In the genomic region with DNA sequence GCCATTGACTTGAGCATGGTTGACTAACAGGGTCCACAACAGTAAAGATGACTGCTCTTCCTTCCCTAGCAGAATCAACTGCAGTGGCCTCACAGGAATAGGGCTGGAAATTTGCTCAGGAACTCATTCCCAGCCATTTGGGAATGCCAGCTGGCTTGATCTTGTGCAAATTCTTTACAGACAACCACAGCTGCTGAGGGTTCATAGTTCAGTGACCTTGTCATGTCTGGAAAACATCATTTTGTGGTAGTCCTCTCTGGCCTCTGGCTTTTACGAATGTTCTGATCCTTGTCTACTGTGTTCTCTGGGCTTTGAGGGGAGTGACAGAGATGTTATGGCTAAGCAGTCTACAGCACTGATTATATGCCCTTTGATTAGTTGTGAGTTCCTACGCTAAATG, we compare ENCODE assay signal across 27 mouse cellular contexts.
A peak's percentile ranks its signal among the peaks of the same experiment; 100 is the strongest.
DNase-seq lines count a peak whose midpoint lies in the region; ATAC-seq and TF ChIP-seq lines count a peak whose summit lies in the region.
"Had no signal": no experiment of that assay in that cellular context is flagged by ENCODE, and none has a peak within 500 bp of the region (broad histone marks: within the 10 kb centered on the region; RNA-seq: fewer than 3 reads in every experiment).

No protein-coding gene starts in this region.

- intact Hi-C loops in heart, postnatal 10 days (cut with DNase I): no loop called here

- WGBS in heart, embryonic 12.5 days: 52% methylated on average over 2 of the region's 2 CpGs
- WGBS in liver, adult 2 months: 62% methylated on average over 2 of the region's 2 CpGs
- 56% methylated on average over 2 of the region's 2 CpGs for whole genome bisulfite sequencing in liver, embryonic 11.5 days
- 79% methylated on average over 2 of the region's 2 CpGs for WGBS in midbrain, embryonic 10.5 days

- H3K4me1 ChIP-seq in heart, embryonic 12.5 days (replicated peaks): no peaks in the 10 kb centered on the region
- no peaks in the 10 kb centered on the region; the same call in 1 of the 2 replicates for H3K4me1 ChIP-seq in liver, adult 2 months (ENCODE audit: control insufficient read depth, insufficient read depth, low read length)
- H3K4me1 ChIP-seq in liver, embryonic 11.5 days (replicated peaks; ENCODE audit: control insufficient read depth, insufficient read depth, low read length): no peaks in the 10 kb centered on the region
- no peaks in the 10 kb centered on the region for H3K4me1 ChIP-seq in midbrain, embryonic 10.5 days
- H3K4me1 ChIP-seq: embryonic facial prominence, embryonic 15.5 days; heart, embryonic 15.5 days; liver, embryonic 12.5 days had no signal

- H3K9ac ChIP-seq in heart, embryonic 12.5 days: no peak overlapping the region
- H3K9ac ChIP-seq in liver, adult 2 months (ENCODE audit: low read depth, low read length): no peak overlapping the region
- no peak overlapping the region for H3K9ac ChIP-seq in liver, embryonic 11.5 days (ENCODE audit: low read depth, low read length)
- H3K9ac ChIP-seq: embryonic facial prominence, embryonic 15.5 days; heart, embryonic 15.5 days; liver, embryonic 12.5 days had no signal

- H3K4me3 ChIP-seq in heart, embryonic 12.5 days: no peak overlapping the region
- H3K4me3 ChIP-seq in liver, adult 2 months (ENCODE audit: insufficient read depth, low read depth, low read length): no peak overlapping the region
- no peak overlapping the region for H3K4me3 ChIP-seq in liver, embryonic 11.5 days (ENCODE audit: low read depth, low read length)
- no peak overlapping the region for H3K4me3 ChIP-seq in midbrain, embryonic 10.5 days
- H3K4me3 ChIP-seq: embryonic facial prominence, embryonic 15.5 days; heart, embryonic 15.5 days; layer of hippocampus, adult 2 months; liver, embryonic 12.5 days; myocyte had no signal

- no peaks in the 10 kb centered on the region for H3K36me3 ChIP-seq in heart, embryonic 12.5 days
- H3K36me3 ChIP-seq in liver, adult 2 months (ENCODE audit: control insufficient read depth, insufficient read depth, low read length): no peaks in the 10 kb centered on the region
- no peaks in the 10 kb centered on the region for H3K36me3 ChIP-seq in liver, embryonic 11.5 days (ENCODE audit: control insufficient read depth, insufficient read depth, low read length)
- H3K36me3 ChIP-seq in midbrain, embryonic 10.5 days: no peaks in the 10 kb centered on the region
- H3K36me3 ChIP-seq: embryonic facial prominence, embryonic 15.5 days; G1E; heart, embryonic 15.5 days; liver, embryonic 12.5 days had no signal

- DNase-seq in heart, postnatal 10 days: peak; percentile 0 to 4
- peak; percentile 52 for DNase-seq in liver, adult 2 months (ENCODE audit: extremely low read depth, low read depth, low spot score)
- no peak for DNase-seq in liver, embryonic 11.5 days (ENCODE audit: low spot score)
- peak; percentile 40 for DNase-seq in embryo, embryonic 10.5 days (ENCODE audit: low spot score)
- peak; percentile 5 to 25 for DNase-seq in kidney, postnatal 36 days
- no peak for DNase-seq in midbrain, embryonic 10.5 days (ENCODE audit: low spot score)
- no peak for DNase-seq in T-cell, adult 2 months (ENCODE audit: low spot score)
- DNase-seq: adrenal gland, adult 8-10 months; B cell, adult 2 months; cerebellum, adult 11-12 months; cerebellum, postnatal 10 days; gastrocnemius, postnatal 14 days; heart, postnatal 4 days; lung, adult 18-20 months; right cerebral cortex, postnatal 25 days had no signal

- ATAC-seq in heart, embryonic 12.5 days (ENCODE audit: insufficient number of reproducible peaks, low FRiP score): no peak
- ATAC-seq in liver, embryonic 11.5 days (replicated peaks; ENCODE audit: low FRiP score): no peak
- ATAC-seq: activated CD4-positive, CD25-positive, alpha-beta regulatory T cell, adult 4 months; forebrain, embryonic 14.5 days; intestine, postnatal 0 days; liver, embryonic 12.5 days; midbrain, embryonic 16.5 days had no signal

- H3K27ac ChIP-seq in heart, embryonic 12.5 days (ENCODE audit: poor library complexity, severe bottlenecking): no peak overlapping the region
- no peak overlapping the region for H3K27ac ChIP-seq in liver, adult 2 months (replicated peaks; ENCODE audit: insufficient read depth, low read depth, low read length)
- H3K27ac ChIP-seq in liver, embryonic 11.5 days (ENCODE audit: low read depth, low read length): no peak overlapping the region
- H3K27ac ChIP-seq in midbrain, embryonic 10.5 days (replicated peaks): no peak overlapping the region
- H3K27ac ChIP-seq: embryonic facial prominence, embryonic 15.5 days; heart, embryonic 15.5 days; layer of hippocampus, adult 2 months; liver, embryonic 12.5 days had no signal

- no peaks in the 10 kb centered on the region for H3K9me3 ChIP-seq in heart, embryonic 12.5 days (replicated peaks)
- H3K9me3 ChIP-seq in liver, embryonic 11.5 days (ENCODE audit: control insufficient read depth, low read length): no peaks in the 10 kb centered on the region
- H3K9me3 ChIP-seq in midbrain, embryonic 10.5 days (replicated peaks): no peaks in the 10 kb centered on the region
- H3K9me3 ChIP-seq: embryonic facial prominence, embryonic 15.5 days; G1E; heart, embryonic 15.5 days; liver, embryonic 12.5 days had no signal

- H3K79me2 ChIP-seq in liver, adult 2 months (ENCODE audit: control insufficient read depth, insufficient read depth, low read length): no peaks in the 10 kb centered on the region

- TF ChIP-seq CTCF in liver, adult 2 months (IDR thresholded peaks at IDR 0.05; ENCODE audit: low read depth, low read length): no peak

- H3K27me3 ChIP-seq in heart, embryonic 12.5 days (replicated peaks): no peaks in the 10 kb centered on the region
- H3K27me3 ChIP-seq in liver, adult 2 months (ENCODE audit: control insufficient read depth, insufficient read depth, low read length): no peaks in the 10 kb centered on the region
- no peaks in the 10 kb centered on the region for H3K27me3 ChIP-seq in liver, embryonic 11.5 days (replicated peaks; ENCODE audit: control insufficient read depth, insufficient read depth, low read length)
- no peaks in the 10 kb centered on the region for H3K27me3 ChIP-seq in midbrain, embryonic 10.5 days (ENCODE audit: low read depth, poor library complexity, severe bottlenecking)
- H3K27me3 ChIP-seq: CH12.LX; embryonic facial prominence, embryonic 15.5 days; heart, embryonic 15.5 days; liver, embryonic 12.5 days had no signal

- H3K4me2 ChIP-seq in heart, embryonic 12.5 days: no peak overlapping the region
- no peak overlapping the region for H3K4me2 ChIP-seq in liver, embryonic 11.5 days
- H3K4me2 ChIP-seq: embryonic facial prominence, embryonic 15.5 days; heart, embryonic 15.5 days; liver, embryonic 12.5 days had no signal

- no peak for TF ChIP-seq POLR2A in liver, adult 2 months (IDR thresholded peaks at IDR 0.05; ENCODE audit: extremely low read depth, insufficient read depth, low read length)

Comparison
In these comparisons a context has a peak if more than half of its experiments do, and no peak if none do; other contexts are left out.
1. DNase-seq: peak in heart, postnatal 10 days (2 of 2), liver, adult 2 months (single experiment), embryo, embryonic 10.5 days (single experiment) and kidney, postnatal 36 days (2 of 2); none in liver, embryonic 11.5 days (single experiment), midbrain, embryonic 10.5 days (single experiment) and T-cell, adult 2 months (single experiment).